Mouse (Mus musculus) gonadal fat pad, adult 2 months (tissue): ENCODE data around the gene Rab13. TPM values are rescaled to one million over a fixed set of nuclear protein-coding genes. Genes with fewer than 3 reads are reported as not detected.

Experiments used
- DNase-seq: peaks from one replicate; pipeline ENCODE4 v3.0.0-alpha.2; 2012; ENCODE audit warnings: low read depth
- polyA plus RNA-seq: library from polyadenylated mRNA; depleted of rRNA; stranded (reverse); fragments of >200 nt; gene quantifications from 2 replicates; pipeline ENCODE4 v1.2.3, GENCODE M21; 2012; rRNA removed

Rab13 gene
- 8.3 and 9.2 TPM in 2 replicates for polyA plus RNA-seq

GRCm38 (mm10) chr3:90213377-90213866 lies at the start of gene Rab13, which contains the start of gene Rps27:
Gene Rab13, plus strand, starts transcription at chr3:90213695.
Gene Rps27, minus strand, starts transcription at chr3:90213651.
- DNase-seq: no peak

GRCm38 (mm10) chr3:90179566-90179965 lies 33.9 kb upstream of the Rab13 start:
- DNase-seq: no peak

- no peak for DNase-seq
These were observed 29.9 kb upstream of the Rab13 start for GRCm38 (mm10) chr3:90183581-90183980.

GRCm38 (mm10) chr3:90190859-90191510 lies 22.5 kb upstream of the Rab13 start:
- no peak for DNase-seq

GRCm38 (mm10) chr3:90194759-90195158 lies 18.7 kb upstream of the Rab13 start:
- DNase-seq: no peak

GRCm38 (mm10) chr3:90195644-90196043 lies 17.9 kb upstream of the Rab13 start:
- no peak for DNase-seq

GRCm38 (mm10) chr3:90197548-90197947 lies 15.9 kb upstream of the Rab13 start:
- DNase-seq: no peak

GRCm38 (mm10) chr3:90202884-90203283 lies 10.6 kb upstream of the Rab13 start:
- no peak for DNase-seq

- DNase-seq: no peak
These were observed 9.9 kb upstream of the Rab13 start for GRCm38 (mm10) chr3:90203619-90204018.

GRCm38 (mm10) chr3:90204582-90204981 lies 8.9 kb upstream of the Rab13 start:
- no peak for DNase-seq

- DNase-seq: no peak
These were observed 4.8 kb upstream of the Rab13 start for GRCm38 (mm10) chr3:90208662-90209061.

GRCm38 (mm10) chr3:90209908-90210566 lies 3.5 kb upstream of the Rab13 start:
- DNase-seq: no peak

- DNase-seq: no peak
These were observed 1.8 kb upstream of the Rab13 start for GRCm38 (mm10) chr3:90211475-90212398.

GRCm38 (mm10) chr3:90212723-90213122 lies 772 bp upstream of the Rab13 start:
- DNase-seq: no peak

- no peak for DNase-seq
These were observed 625 bp downstream of the Rab13 start for GRCm38 (mm10) chr3:90213956-90214684.

GRCm38 (mm10) chr3:90215825-90216380 lies 2.4 kb downstream of the Rab13 start:
- DNase-seq: no peak

- DNase-seq: no peak
These were observed 6.6 kb downstream of the Rab13 start for GRCm38 (mm10) chr3:90220088-90220487.

GRCm38 (mm10) chr3:90220531-90220951 lies 7.0 kb downstream of the Rab13 start:
- no peak for DNase-seq

- DNase-seq: no peak
These were observed 7.6 kb downstream of the Rab13 start for GRCm38 (mm10) chr3:90221123-90221522.

GRCm38 (mm10) chr3:90222455-90222854 lies 9.0 kb downstream of the Rab13 start:
- no peak for DNase-seq

- no peak for DNase-seq
These were observed 9.4 kb downstream of the Rab13 start for GRCm38 (mm10) chr3:90222941-90223340.
